Comparison of ENCODE assay signal across 37 mouse cellular contexts in the genomic region with DNA sequence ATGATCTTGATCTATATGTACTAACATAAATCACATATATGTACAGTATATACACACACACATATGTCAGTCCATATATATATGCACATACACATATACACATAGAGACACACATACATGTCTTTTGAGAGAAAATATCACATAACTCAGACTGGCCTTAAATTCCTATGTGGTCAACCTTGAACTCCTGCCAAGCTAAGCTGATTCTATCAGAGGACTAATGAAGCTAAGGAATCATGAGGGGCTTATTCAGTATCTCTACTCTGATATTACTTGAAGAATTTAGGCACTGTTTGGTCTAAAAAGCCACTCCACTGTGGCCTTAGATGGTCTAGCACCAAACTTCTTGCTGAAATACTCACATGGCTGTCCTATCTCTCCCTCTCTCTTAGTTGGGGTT. TPM values are rescaled to one million over a fixed set of nuclear protein-coding genes. Genes with fewer than 3 reads are reported as not detected.
"Had no signal": no experiment of that assay in that cellular context is flagged by ENCODE, and none has a peak within 500 bp of the region (broad histone marks: within the 10 kb centered on the region; RNA-seq: fewer than 3 reads in every experiment).

No protein-coding gene starts in this region.

- H3K9ac ChIP-seq: limb, embryonic 12.5 days; limb, embryonic 13.5 days; limb, embryonic 15.5 days; liver, embryonic 12.5 days; liver, embryonic 13.5 days; liver, embryonic 14.5 days; liver, embryonic 15.5 days; liver, postnatal 0 days; lung, embryonic 14.5 days; lung, embryonic 15.5 days; midbrain, embryonic 12.5 days; midbrain, embryonic 13.5 days; midbrain, embryonic 15.5 days; neural tube, embryonic 12.5 days; neural tube, embryonic 13.5 days had no signal

- H3K27me3 ChIP-seq: limb, embryonic 12.5 days; limb, embryonic 13.5 days; limb, embryonic 15.5 days; liver, embryonic 12.5 days; liver, embryonic 13.5 days; liver, embryonic 15.5 days; lung, embryonic 15.5 days; megakaryocyte, embryonic 14.5 days; midbrain, embryonic 12.5 days; midbrain, embryonic 13.5 days; midbrain, embryonic 15.5 days; neural tube, embryonic 12.5 days; neural tube, embryonic 13.5 days had no signal

- H3K4me2 ChIP-seq: limb, embryonic 12.5 days; limb, embryonic 13.5 days; limb, embryonic 15.5 days; liver, embryonic 11.5 days; liver, embryonic 12.5 days; liver, embryonic 13.5 days; liver, embryonic 15.5 days; lung, embryonic 14.5 days; lung, embryonic 15.5 days; midbrain, embryonic 11.5 days; midbrain, embryonic 12.5 days; midbrain, embryonic 13.5 days; midbrain, embryonic 15.5 days; neural tube, embryonic 12.5 days; neural tube, embryonic 13.5 days had no signal

- H3K4me3 ChIP-seq: limb, embryonic 10.5 days; limb, embryonic 12.5 days; limb, embryonic 13.5 days; limb, embryonic 15.5 days; liver, embryonic 12.5 days; liver, embryonic 13.5 days; liver, embryonic 15.5 days; lung, embryonic 15.5 days; megakaryocyte, embryonic 14.5 days; midbrain, embryonic 10.5 days; midbrain, embryonic 12.5 days; midbrain, embryonic 13.5 days; midbrain, embryonic 15.5 days; myocyte; neural tube, embryonic 12.5 days; neural tube, embryonic 13.5 days had no signal

- H3K36me3 ChIP-seq: limb, embryonic 10.5 days; limb, embryonic 12.5 days; limb, embryonic 13.5 days; limb, embryonic 15.5 days; liver, embryonic 12.5 days; liver, embryonic 13.5 days; liver, embryonic 15.5 days; lung, embryonic 15.5 days; midbrain, embryonic 10.5 days; midbrain, embryonic 12.5 days; midbrain, embryonic 13.5 days; midbrain, embryonic 15.5 days; neural tube, embryonic 12.5 days; neural tube, embryonic 13.5 days had no signal

- H3K27ac ChIP-seq: limb, embryonic 10.5 days; limb, embryonic 12.5 days; limb, embryonic 13.5 days; limb, embryonic 15.5 days; liver, embryonic 12.5 days; liver, embryonic 13.5 days; liver, embryonic 14.5 days; liver, embryonic 15.5 days; lung, embryonic 15.5 days; macrophage; midbrain, embryonic 10.5 days; midbrain, embryonic 12.5 days; midbrain, embryonic 13.5 days; midbrain, embryonic 15.5 days; neural tube, embryonic 12.5 days; neural tube, embryonic 13.5 days had no signal

- DNase-seq: left cerebral cortex, postnatal 4 days; liver; liver, embryonic 13.5 days; liver, postnatal 0 days; lung, adult 18-20 months; lung, adult 2 months; lung, embryonic 14.5 days; lung, postnatal 10 days; lung, postnatal 14 days; lung, postnatal 36 days; lung, postnatal 4 days; midbrain, embryonic 14.5 days had no signal

- ATAC-seq: liver, embryonic 12.5 days; liver, postnatal 0 days; lung, postnatal 0 days; midbrain, embryonic 13.5 days; midbrain, embryonic 15.5 days; midbrain, embryonic 16.5 days had no signal

- H3K9me3 ChIP-seq: limb, embryonic 10.5 days; limb, embryonic 12.5 days; limb, embryonic 13.5 days; limb, embryonic 15.5 days; liver, embryonic 12.5 days; liver, embryonic 13.5 days; liver, embryonic 15.5 days; lung, embryonic 15.5 days; megakaryocyte, embryonic 14.5 days; midbrain, embryonic 10.5 days; midbrain, embryonic 12.5 days; midbrain, embryonic 13.5 days; midbrain, embryonic 15.5 days; neural tube, embryonic 12.5 days; neural tube, embryonic 13.5 days had no signal

RNA-seq across cellular contexts. Expression of a gene that starts 49.0 kb away (rescaled TPM):
- total RNA-seq: liver, adult 2 months; megakaryocyte progenitor cell, adult 5-6 weeks; megakaryocyte, adult 5-6 weeks; monocyte, adult 5-6 weeks had no signal
- polyA plus RNA-seq: liver, adult 2 months; liver, postnatal 0 days; macrophage; myocyte had no signal
